Mouse (Mus musculus) adrenal gland, postnatal 0 days (tissue): Measurements from ENCODE around the gene Majin. TPM values are rescaled to one million over a fixed set of nuclear protein-coding genes. Genes with fewer than 3 reads are reported as not detected.

ENCODE experiments used
- microRNA-seq: library from miRNA; unstranded; fragments of <30 nt; microRNA quantifications from one replicate; pipeline ENCODE4, GENCODE M21; 2016; ENCODE audit warnings: borderline replicate concordance; ENCODE audit not compliant: insufficient number of aligned reads
- polyA plus RNA-seq: library from polyadenylated mRNA; unstranded; fragments of >200 nt; fragmentation: Nextera tagmentation; extraction: Ambion mirVana; gene quantifications from 2 replicates; pipeline ENCODE4 v1.2.1, GENCODE M21; 2015

Gene Majin
- polyA plus RNA-seq, result 0.46 and 0.73 TPM in 2 replicates

DNA sequence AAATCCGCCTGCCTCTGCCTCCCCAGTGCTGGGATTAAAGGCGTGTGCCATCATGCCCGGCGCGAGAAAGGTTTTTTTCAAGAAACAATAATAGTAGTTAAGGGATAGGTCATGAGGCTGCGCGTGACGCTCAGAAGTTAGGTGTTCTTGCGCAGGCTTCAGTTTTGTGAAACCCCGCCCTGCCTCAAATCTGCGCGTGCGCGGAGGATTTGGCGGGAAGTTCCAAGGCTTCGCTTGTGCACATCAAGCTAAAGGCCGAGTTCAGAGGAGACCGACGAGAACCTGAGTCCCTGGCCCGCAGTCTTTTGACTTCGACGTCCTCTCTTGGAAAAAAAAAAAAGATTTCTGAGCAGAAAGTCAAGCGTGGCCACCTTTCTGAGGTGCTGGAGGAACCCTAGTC, at the start of gene Majin:
Majin (plus strand) TSS at position 258 of the 400 bp plus-strand sequence.

DNA sequence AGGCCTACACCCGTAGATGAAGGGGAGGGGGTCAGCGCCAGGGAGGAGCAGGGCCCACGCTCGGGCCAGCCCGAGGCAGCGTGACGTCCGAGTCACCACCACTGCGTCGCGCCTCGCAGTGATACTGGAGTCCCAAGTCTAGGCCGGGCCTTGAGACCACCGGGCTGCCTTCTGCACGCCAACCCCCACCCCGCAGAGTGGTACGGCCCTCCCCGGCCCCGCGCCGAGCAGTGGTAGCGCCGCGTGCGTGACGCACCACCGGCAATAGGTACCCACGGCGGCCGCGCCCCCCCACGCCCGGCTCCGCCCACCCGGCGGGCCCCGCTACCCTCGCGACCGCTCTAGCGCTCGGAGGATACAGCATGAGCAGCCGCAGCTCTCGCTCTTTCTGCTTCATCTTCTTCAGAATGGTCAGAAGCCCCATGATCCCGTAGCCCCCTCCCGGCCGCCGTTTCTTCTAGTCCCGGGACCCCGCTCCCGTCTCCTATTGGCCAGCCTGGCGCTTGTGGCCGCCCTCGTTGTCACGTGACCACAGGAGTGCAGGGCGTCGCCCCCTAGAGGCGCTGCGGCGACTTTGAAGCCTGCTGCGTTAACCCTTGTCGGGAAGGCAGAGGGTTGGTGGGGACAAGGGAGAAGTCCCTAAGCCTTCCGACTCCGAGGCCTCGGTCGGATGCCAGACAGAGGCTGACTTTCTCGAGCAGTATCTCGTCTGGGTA, 43.4 kb upstream of the Majin start, which contains the start of gene Batf2:
Batf2 (plus strand) TSS at position 306 of the 716 bp plus-strand sequence.

DNA sequence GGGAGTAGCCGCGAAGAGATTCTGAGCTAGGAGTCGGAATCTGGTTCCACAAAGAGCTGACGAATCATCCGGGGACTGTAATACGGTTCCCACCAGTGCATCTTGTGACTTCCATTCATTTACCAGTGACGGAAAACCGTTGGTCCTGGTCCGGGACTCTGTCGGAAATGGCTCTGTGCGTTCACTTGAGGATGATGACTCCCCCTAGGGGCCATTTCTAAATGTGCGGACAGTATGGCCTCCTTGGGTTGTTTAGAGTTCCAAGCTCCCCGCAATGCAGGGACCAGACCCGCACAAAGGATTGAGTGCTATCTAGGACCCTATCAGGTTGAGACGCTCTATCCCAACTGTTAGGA, 42.8 kb upstream of the Majin start, which contains the start of gene Arl2:
Arl2 (minus strand) TSS at position 155 of the 356 bp plus-strand sequence.

DNA sequence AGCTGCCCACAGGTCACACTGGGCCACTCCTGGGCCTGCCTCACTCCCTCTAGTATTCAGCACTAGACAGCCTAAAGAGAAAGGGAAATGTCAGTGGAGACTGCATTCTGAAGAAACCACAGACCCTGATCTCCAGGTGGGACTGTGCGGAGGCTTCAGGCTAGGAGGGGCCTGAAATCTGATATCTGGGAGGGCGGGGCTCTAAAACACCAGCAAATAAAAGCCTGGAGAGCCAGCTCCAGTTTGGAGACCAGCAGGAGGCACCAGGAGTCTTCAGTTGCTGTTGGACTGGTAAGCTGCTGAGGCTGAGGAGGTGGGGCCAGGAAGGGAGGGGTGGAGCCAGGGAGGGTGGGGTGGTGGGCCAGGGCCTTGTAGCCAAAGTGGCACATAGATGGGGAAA, 41.9 kb downstream of the Majin start, which contains the start of gene Gpha2:
Gpha2 (plus strand) TSS at position 246 of the 400 bp plus-strand sequence.

DNA sequence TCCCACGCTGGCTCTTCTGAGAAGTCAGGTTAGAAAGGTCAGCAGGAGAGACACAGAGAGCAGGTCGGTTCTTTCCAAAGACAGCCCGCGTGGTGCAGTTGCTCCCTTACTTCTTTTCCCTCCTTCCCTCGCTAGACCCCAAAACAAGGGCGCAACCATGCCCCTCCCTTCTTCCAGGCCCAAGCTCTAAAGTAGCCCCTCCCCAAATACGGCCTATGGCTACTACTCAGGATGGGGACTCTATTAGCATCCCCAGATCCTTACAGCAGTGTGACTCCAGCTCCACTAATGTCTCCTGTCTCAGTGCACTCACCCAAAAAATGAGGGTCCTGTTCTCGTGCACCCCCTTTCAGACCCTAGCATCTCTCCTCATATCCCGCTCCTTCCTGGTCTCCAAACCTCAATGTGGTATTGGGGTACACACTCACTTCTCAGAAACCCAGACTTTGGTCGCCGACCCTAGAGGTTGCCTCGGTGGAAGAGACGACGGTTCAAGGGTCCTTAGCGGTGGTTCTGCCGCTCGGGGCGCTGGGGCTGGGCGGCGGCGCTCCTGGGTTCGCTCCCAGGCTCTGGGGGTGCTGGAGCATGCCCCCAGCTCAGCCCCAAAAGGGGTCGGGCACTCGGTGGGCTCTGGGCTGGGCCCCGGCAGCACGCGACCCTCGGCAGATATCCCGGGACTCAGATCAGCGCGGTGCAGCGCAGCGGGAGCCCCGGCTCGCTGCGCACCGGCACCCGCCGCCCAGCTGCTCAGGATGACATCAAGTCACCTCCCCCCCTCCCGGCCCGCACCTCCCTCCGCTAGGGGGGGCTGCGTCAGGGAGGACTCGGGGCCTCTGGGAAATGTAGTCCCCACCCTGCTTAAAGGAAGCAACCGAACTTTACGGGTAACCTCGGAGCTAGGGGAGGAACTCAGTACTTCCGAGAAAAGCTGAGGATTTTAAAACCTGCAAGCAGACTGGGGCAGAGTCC, 51.2 kb downstream of the Majin start, which contains the start of gene Ppp2r5b:
Ppp2r5b (minus strand) TSS at position 789 of the 969 bp plus-strand sequence.

DNA sequence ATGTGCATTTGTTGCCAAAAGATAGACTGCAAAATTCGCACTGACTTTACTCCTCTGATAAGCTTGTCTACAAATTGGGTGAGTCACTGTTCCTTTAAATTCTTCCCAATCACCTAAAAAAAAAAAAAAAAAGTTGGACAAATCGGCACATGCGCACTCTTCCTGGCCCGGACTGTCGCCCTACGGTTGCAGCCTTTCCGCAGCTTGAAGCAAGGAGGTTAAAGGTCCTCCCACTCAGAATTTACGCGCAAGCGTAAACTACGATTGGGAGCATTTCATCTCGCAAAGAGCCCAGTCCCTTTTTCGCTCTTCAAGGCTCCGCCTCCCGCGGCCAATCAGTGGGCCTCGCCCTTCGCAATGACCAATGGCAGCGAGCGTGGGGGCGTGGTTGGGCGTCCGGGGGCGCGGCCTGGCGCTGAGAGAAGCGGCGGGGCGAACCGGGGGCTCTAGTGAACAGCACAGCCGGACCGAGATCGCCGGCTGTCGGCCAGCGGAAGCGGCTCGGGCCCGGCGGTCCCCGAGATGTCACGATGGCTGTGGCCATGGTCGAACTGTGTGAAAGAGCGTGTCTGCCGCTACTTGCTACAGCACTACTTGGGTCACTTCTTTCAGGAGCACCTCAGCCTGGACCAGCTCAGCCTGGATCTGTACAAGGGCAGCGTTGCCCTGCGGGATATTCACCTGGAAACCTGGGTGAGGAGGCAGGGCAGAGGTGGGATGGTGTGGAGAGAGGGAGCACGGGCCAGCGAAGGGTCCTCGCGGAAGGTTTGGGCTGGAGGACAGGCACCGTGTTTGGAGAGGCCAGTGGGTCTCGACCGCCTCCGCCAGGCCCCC, 57.3 kb downstream of the Majin start, which contains the start of gene Atg2a:
Atg2a (plus strand) TSS at position 395 of the 834 bp plus-strand sequence.

Small RNAs within 50 kb of the gene (microRNA-seq; reads per million reads assigned to microRNA genes)
- gene Mir192, result 185 reads per million, percentile 53 among the genes with 10 or more reads in this experiment
- 46.6 reads per million, percentile 34 among the genes with 10 or more reads in this experiment for gene Mir194-2

Other genes with a start within 250 kb of the Majin start
- gene Pola2, start 220.2 kb upstream of the Majin start, polyA plus RNA-seq, result 19.6 and 27.3 TPM in 2 replicates
- gene Slc22a20, start 198.2 kb upstream of the Majin start, polyA plus RNA-seq, result not detected in 2 replicates
- gene Capn1, start 168.5 kb upstream of the Majin start, polyA plus RNA-seq, result 13.9 and 14.2 TPM in 2 replicates
- 20.3 and 29.1 TPM in 2 replicates for gene Syvn1, start 137.8 kb upstream of the Majin start, polyA plus RNA-seq
- gene Mrpl49, start 126.6 kb upstream of the Majin start, polyA plus RNA-seq, result 47.4 and 63.4 TPM in 2 replicates
- gene Fau, start 126.5 kb upstream of the Majin start, polyA plus RNA-seq, result 839 and 888 TPM in 2 replicates
- 35.7 and 47.8 TPM in 2 replicates for gene Znhit2, start 123.2 kb upstream of the Majin start, polyA plus RNA-seq
- gene Tm7sf2, start 116.0 kb upstream of the Majin start, polyA plus RNA-seq, result 14.7 and 17.7 TPM in 2 replicates
- 44.2 and 52.3 TPM in 2 replicates for gene Vps51, start 107.2 kb upstream of the Majin start, polyA plus RNA-seq
- gene Tmem262, start 104.4 kb upstream of the Majin start, polyA plus RNA-seq, result not detected in 2 replicates
- 0.28 and 0.91 TPM in 2 replicates for gene Gm28374, start 102.1 kb upstream of the Majin start, polyA plus RNA-seq
- gene Zfpl1, start 99.4 kb upstream of the Majin start, polyA plus RNA-seq, result 47.0 and 62.8 TPM in 2 replicates
- 8.0 and 9.5 TPM in 2 replicates for gene Cdca5, start 99.4 kb upstream of the Majin start, polyA plus RNA-seq
- 0.41 TPM in 1 of 2 replicates, not detected in the other for gene AC131692.1, start 90.0 kb upstream of the Majin start, polyA plus RNA-seq
- gene Naaladl1, start 78.6 kb upstream of the Majin start, polyA plus RNA-seq, result 0.28 and 0.61 TPM in 2 replicates
- 28.5 and 29.2 TPM in 2 replicates for gene Sac3d1, start 65.7 kb upstream of the Majin start, polyA plus RNA-seq
- 21.4 and 22.6 TPM in 2 replicates for gene Snx15, start 56.1 kb upstream of the Majin start, polyA plus RNA-seq
- 0.47 and 0.60 TPM in 2 replicates for gene Batf2, start 43.4 kb upstream of the Majin start, polyA plus RNA-seq
- 101 and 106 TPM in 2 replicates for gene Arl2, start 42.8 kb upstream of the Majin start, polyA plus RNA-seq
- gene Gpha2, start 42.0 kb downstream of the Majin start, polyA plus RNA-seq, result 148 and 158 TPM in 2 replicates
- gene Ppp2r5b, start 51.5 kb downstream of the Majin start, polyA plus RNA-seq, result 41.5 and 44.1 TPM in 2 replicates
- gene Atg2a, start 57.3 kb downstream of the Majin start, polyA plus RNA-seq, result 5.9 and 10.4 TPM in 2 replicates
- gene Ehd1, start 92.3 kb downstream of the Majin start, polyA plus RNA-seq, result 54.1 and 63.1 TPM in 2 replicates
- 0.41 and 0.68 TPM in 2 replicates for gene Cdc42bpg, start 122.1 kb downstream of the Majin start, polyA plus RNA-seq
- 30.4 and 42.3 TPM in 2 replicates for gene Men1, start 150.6 kb downstream of the Majin start, polyA plus RNA-seq
- 9.9 and 12.8 TPM in 2 replicates for gene Map4k2, start 156.7 kb downstream of the Majin start, polyA plus RNA-seq
- gene Sf1, start 179.3 kb downstream of the Majin start, polyA plus RNA-seq, result 57.7 and 73.4 TPM in 2 replicates
- 31.1 and 68.3 TPM in 2 replicates for gene Pygm, start 200.0 kb downstream of the Majin start, polyA plus RNA-seq
- gene Rasgrp2, start 215.0 kb downstream of the Majin start, polyA plus RNA-seq, result 51.9 and 104 TPM in 2 replicates
- gene Nrxn2, start 234.3 kb downstream of the Majin start, polyA plus RNA-seq, result 5.9 and 8.9 TPM in 2 replicates